Mouse (Mus musculus) embryonic facial prominence, embryonic 11.5 days (tissue): Measurements from ENCODE around the gene Cfap157. TPM values are rescaled to one million over a fixed set of nuclear protein-coding genes. Genes with fewer than 3 reads are reported as not detected.

Experiments
- ATAC-seq: fragments of 200-750 bp; cut with Nextera tagmentation; replicated peaks from 2 replicates; pipeline ENCODE4 v1.8.0; 2017; ENCODE audit warnings: low read depth; ENCODE audit not compliant: insufficient number of reproducible peaks, low FRiP score, low TSS enrichment
- DNase-seq: peaks from one replicate; pipeline ENCODE4 v3.0.0-alpha.2; 2015; ENCODE audit warnings: low spot score
- H3K27ac ChIP-seq: fragments of 300-500 bp; sonication (generic); replicated peaks from 2 replicates; pipeline ENCODE4 v1.5.1; 2014; ENCODE audit warnings: mild to moderate bottlenecking, low read depth, low read length, control low read depth
- H3K27me3 ChIP-seq: fragments of 300-500 bp; sonication (generic); 2 replicates; pipeline ENCODE4 v1.6.1; 2014; ENCODE audit warnings: mild to moderate bottlenecking, low read length, moderate library complexity, mixed read lengths; ENCODE audit not compliant: control insufficient read depth, insufficient read depth
- H3K36me3 ChIP-seq: fragments of 300-500 bp; sonication (generic); replicated peaks from 2 replicates; pipeline ENCODE4 v1.6.1; 2014; ENCODE audit warnings: low read depth, mild to moderate bottlenecking, low read length, moderate library complexity, mixed read lengths; ENCODE audit not compliant: control insufficient read depth, insufficient read depth
- H3K4me1 ChIP-seq: fragments of 300-500 bp; sonication (generic); 2 replicates; pipeline ENCODE4 v1.6.1; 2014; ENCODE audit warnings: low read length, mixed read lengths; ENCODE audit not compliant: control insufficient read depth, insufficient read depth
- H3K4me2 ChIP-seq: fragments of 300-500 bp; sonication (generic); 2 replicates; pipeline ENCODE4 v1.6.1; 2014; ENCODE audit warnings: low read depth, mild to moderate bottlenecking, control low read depth, low read length, moderate library complexity
- H3K4me3 ChIP-seq: fragments of 300-500 bp; sonication (generic); 2 replicates; pipeline ENCODE4 v1.5.1; 2014; ENCODE audit warnings: low read depth, low read length, control low read depth
- H3K9ac ChIP-seq: fragments of 300-500 bp; sonication (generic); replicated peaks from 2 replicates; pipeline ENCODE4 v1.6.1; 2014; ENCODE audit warnings: mild to moderate bottlenecking, control low read depth, low read length
- H3K9me3 ChIP-seq: fragments of 300-500 bp; sonication (generic); replicated peaks from 2 replicates; pipeline ENCODE4 v1.6.1; 2016; ENCODE audit warnings: mild to moderate bottlenecking, low read length, inconsistent platforms, mixed read lengths; ENCODE audit not compliant: control insufficient read depth
- WGBS: fragments of 180-500 bp; shearing (Covaris S2); extraction: QIAGEN DNeasy Blood & Tissue Kit; methylation state at CpG from one replicate; pipeline ENCODE4 v1.1.7; 2014; 5-methylcytosine and 5-hydroxymethylcytosine counted together
- polyA plus RNA-seq: library from polyadenylated mRNA; unstranded; fragments of >200 nt; fragmentation: Nextera tagmentation; extraction: Ambion mirVana; gene quantifications from 2 replicates; pipeline ENCODE4 v1.2.1, GENCODE M21; 2014

The Cfap157 gene
- polyA plus RNA-seq, 1 experiment from 2014 or later: not detected

GRCm38 (mm10) chr2:32798251-32798962 lies 14.2 kb upstream of the Cfap157 start:
- no peak overlapping the region for H3K27ac ChIP-seq
- H3K9ac ChIP-seq: no peak overlapping the region
- H3K4me2 ChIP-seq: no peak overlapping the region
- no peaks in the 10 kb centered on the region for H3K27me3 ChIP-seq
- no peak overlapping the region for H3K4me3 ChIP-seq
- no peaks in the 10 kb centered on the region for H3K9me3 ChIP-seq
- DNase-seq: no peak
- 63% methylated on average over 10 of the region's 10 CpGs for WGBS
- H3K4me1 ChIP-seq: no peaks in the 10 kb centered on the region
- no peaks in the 10 kb centered on the region; the same call in 1 of the 2 replicates for H3K36me3 ChIP-seq
- ATAC-seq: no peak

GRCm38 (mm10) chr2:32795748-32796418 lies 11.7 kb upstream of the Cfap157 start:
- ATAC-seq (no peak), DNase-seq (no peak)
- H3K9ac ChIP-seq: no peak overlapping the region
- no peak overlapping the region for H3K4me3 ChIP-seq
- no peaks in the 10 kb centered on the region for H3K9me3 ChIP-seq
- no peak overlapping the region for H3K4me2 ChIP-seq
- no peaks in the 10 kb centered on the region for H3K4me1 ChIP-seq
- no peaks in the 10 kb centered on the region; the same call in 1 of the 2 replicates for H3K36me3 ChIP-seq
- H3K27me3 ChIP-seq: no peaks in the 10 kb centered on the region
- H3K27ac ChIP-seq: no peak overlapping the region
- WGBS: 85% methylated on average over 13 of the region's 13 CpGs

- H3K4me2 ChIP-seq: no peak overlapping the region
- WGBS: 91% methylated on average over 6 of the region's 6 CpGs
- H3K4me1 ChIP-seq: no peaks in the 10 kb centered on the region
- H3K9me3 ChIP-seq: no peaks in the 10 kb centered on the region
- H3K27me3 ChIP-seq: no peaks in the 10 kb centered on the region
- no peak overlapping the region for H3K27ac ChIP-seq
- H3K9ac ChIP-seq: no peak overlapping the region
- DNase-seq (no peak), ATAC-seq (no peak)
- H3K36me3 ChIP-seq: no peaks in the 10 kb centered on the region
- H3K4me3 ChIP-seq: no peak overlapping the region
These were observed 7.1 kb upstream of the Cfap157 start for GRCm38 (mm10) chr2:32791297-32791696.

GRCm38 (mm10) chr2:32788581-32788980 lies 4.4 kb upstream of the Cfap157 start:
- H3K27me3 ChIP-seq: no peaks in the 10 kb centered on the region
- no peak for DNase-seq
- H3K4me2 ChIP-seq: no peak overlapping the region
- no peak overlapping the region for H3K4me3 ChIP-seq
- 38% methylated on average over 2 of the region's 2 CpGs for WGBS
- no peaks in the 10 kb centered on the region for H3K4me1 ChIP-seq
- no peaks in the 10 kb centered on the region for H3K9me3 ChIP-seq
- no peak for ATAC-seq
- no peaks in the 10 kb centered on the region for H3K36me3 ChIP-seq
- no peak overlapping the region for H3K9ac ChIP-seq
- H3K27ac ChIP-seq: no peak overlapping the region

GRCm38 (mm10) chr2:32787176-32787575 lies 2.9 kb upstream of the Cfap157 start:
- Histone ChIP-seq H3K27ac (no peak overlapping the region), H3K27me3 (no peaks in the 10 kb centered on the region), H3K9ac (no peak overlapping the region), H3K4me3 (no peak overlapping the region), H3K4me2 (no peak overlapping the region), H3K9me3 (no peaks in the 10 kb centered on the region), H3K36me3 (no peaks in the 10 kb centered on the region), H3K4me1 (no peaks in the 10 kb centered on the region)
- DNase-seq (peak; percentile 39), ATAC-seq (no peak)
- WGBS: 68% methylated on average over 6 of the region's 6 CpGs

- Histone ChIP-seq H3K9me3 (no peaks in the 10 kb centered on the region), H3K4me3 (no peak overlapping the region), H3K27ac (no peak overlapping the region), H3K36me3 (no peaks in the 10 kb centered on the region), H3K4me1 (no peaks in the 10 kb centered on the region), H3K27me3 (no peaks in the 10 kb centered on the region), H3K9ac (no peak overlapping the region), H3K4me2 (no peak overlapping the region)
- DNase-seq (no peak), ATAC-seq (no peak)
- WGBS: 80% methylated on average over 6 of the region's 6 CpGs
These were observed 2.5 kb downstream of the Cfap157 start for GRCm38 (mm10) chr2:32781710-32782109.

- DNase-seq: no peak
- Histone ChIP-seq H3K9me3 (no peaks in the 10 kb centered on the region), H3K4me1 (no peaks in the 10 kb centered on the region; the same call in 1 of the 2 replicates), H3K4me2 (no peak overlapping the region), H3K4me3 (no peak overlapping the region), H3K9ac (no peak overlapping the region), H3K36me3 (no peaks in the 10 kb centered on the region), H3K27ac (no peak overlapping the region), H3K27me3 (no peaks in the 10 kb centered on the region; the same call in 1 of the 2 replicates)
- WGBS: 90% methylated on average over 6 of the region's 6 CpGs
- no peak for ATAC-seq
These were observed 4.5 kb downstream of the Cfap157 start for GRCm38 (mm10) chr2:32779714-32780113.

GRCm38 (mm10) chr2:32779131-32779530 lies 5.1 kb downstream of the Cfap157 start:
- no peak overlapping the region for H3K27ac ChIP-seq
- H3K9ac ChIP-seq: no peak overlapping the region
- no peaks in the 10 kb centered on the region for H3K36me3 ChIP-seq
- H3K4me2 ChIP-seq: no peak overlapping the region
- peak; percentile 65 for DNase-seq
- H3K4me1 ChIP-seq: no peaks in the 10 kb centered on the region; the same call in 1 of the 2 replicates
- no peaks in the 10 kb centered on the region; the same call in 1 of the 2 replicates for H3K27me3 ChIP-seq
- no peaks in the 10 kb centered on the region for H3K9me3 ChIP-seq
- H3K4me3 ChIP-seq: no peak overlapping the region
- 14% methylated on average over 8 of the region's 8 CpGs for WGBS
- ATAC-seq: no peak
